Mouse (Mus musculus) lung, embryonic 15.5 days (tissue): Measurements from ENCODE around the gene Nr1i3. TPM values are rescaled to one million over a fixed set of nuclear protein-coding genes. Genes with fewer than 3 reads are reported as not detected.
"Not testable (repeated sequence)": the region's sequence is repeated elsewhere in the genome, so short reads cannot be mapped to it uniquely, and the experiment has no call there.

Experiments used
- ATAC-seq: fragments of 200-750 bp; cut with Nextera tagmentation; 2 replicates; pipeline ENCODE4 v1.8.0; 2017; ENCODE audit warnings: moderate number of reproducible peaks, borderline replicate concordance; ENCODE audit not compliant: low FRiP score, low TSS enrichment; ENCODE audit errors: extremely low read depth
- H3K27ac ChIP-seq: fragments of 300-500 bp; sonication (generic); 2 replicates; pipeline ENCODE4 v1.5.1; 2015; ENCODE audit warnings: moderate library complexity, mild to moderate bottlenecking, inconsistent platforms
- H3K27me3 ChIP-seq: fragments of 300-500 bp; sonication (generic); 2 replicates; pipeline ENCODE4 v1.6.1; 2015; ENCODE audit warnings: inconsistent platforms
- H3K36me3 ChIP-seq: fragments of 300-500 bp; sonication (generic); 2 replicates; pipeline ENCODE4 v1.6.1; 2015; ENCODE audit warnings: inconsistent platforms
- H3K4me1 ChIP-seq: fragments of 300-500 bp; sonication (generic); 2 replicates; pipeline ENCODE4 v1.6.1; 2015; ENCODE audit warnings: inconsistent platforms
- H3K4me2 ChIP-seq: fragments of 300-500 bp; sonication (generic); 2 replicates; pipeline ENCODE4 v1.6.1; 2015; ENCODE audit warnings: inconsistent platforms, mild to moderate bottlenecking, moderate library complexity
- H3K4me3 ChIP-seq: fragments of 300-500 bp; sonication (generic); 2 replicates; pipeline ENCODE4 v1.5.1; 2015; ENCODE audit warnings: mild to moderate bottlenecking, inconsistent platforms
- H3K9ac ChIP-seq: fragments of 300-500 bp; sonication (generic); 2 replicates; pipeline ENCODE4 v1.6.1; 2015; ENCODE audit warnings: inconsistent platforms
- H3K9me3 ChIP-seq: fragments of 300-500 bp; sonication (generic); 2 replicates; pipeline ENCODE4 v1.6.1; 2016; ENCODE audit warnings: inconsistent platforms
- WGBS: fragments of 180-500 bp; shearing (Covaris S2); methylation state at CpG from one replicate; pipeline ENCODE4 v1.1.7; 2015; 5-methylcytosine and 5-hydroxymethylcytosine counted together
- polyA plus RNA-seq: library from polyadenylated mRNA; unstranded; fragments of >200 nt; fragmentation: Nextera tagmentation; extraction: Ambion mirVana; gene quantifications from 2 replicates; pipeline ENCODE4 v1.2.1, GENCODE M21; 2015

Nr1i3 gene
- polyA plus RNA-seq, 1 experiment from 2014 or later: 0.20 TPM

- ATAC-seq: no peak
Measured at GRCm38 (mm10) chr1:171235791-171236190, 22.0 kb downstream of the Nr1i3 start.

GRCm38 (mm10) chr1:171237438-171237837 lies 23.7 kb downstream of the Nr1i3 start:
- Histone ChIP-seq H3K27me3 (no peaks in the 10 kb centered on the region), H3K4me1 (no peaks in the 10 kb centered on the region), H3K4me3 (no peak overlapping the region), H3K9me3 (no peaks in the 10 kb centered on the region), H3K27ac (no peak overlapping the region), H3K9ac (no peak overlapping the region), H3K36me3 (peaks cover 82% of the 10 kb centered on the region), H3K4me2 (no peak overlapping the region)
- ATAC-seq: no peak
- WGBS: 66% methylated on average over 6 of the region's 6 CpGs

More at GRCm38 (mm10) chr1:171235791-171236190, 22.0 kb downstream of the Nr1i3 start:
- WGBS: 77% methylated on average over 4 of the region's 4 CpGs
- Histone ChIP-seq H3K4me3 (no peak overlapping the region), H3K9me3 (no peaks in the 10 kb centered on the region), H3K27me3 (no peaks in the 10 kb centered on the region), H3K27ac (no peak overlapping the region), H3K4me2 (no peak overlapping the region), H3K36me3 (peaks cover 68% of the 10 kb centered on the region), H3K4me1 (no peaks in the 10 kb centered on the region), H3K9ac (no peak overlapping the region)

GRCm38 (mm10) chr1:171238463-171238862 lies 24.7 kb downstream of the Nr1i3 start:
- Histone ChIP-seq H3K9me3 (no peaks in the 10 kb centered on the region), H3K27me3 (no peaks in the 10 kb centered on the region), H3K36me3 (peaks cover 92% of the 10 kb centered on the region), H3K9ac (no peak overlapping the region), H3K4me2 (no peak overlapping the region), H3K4me3 (no peak overlapping the region), H3K27ac (no peak overlapping the region), H3K4me1 (no peaks in the 10 kb centered on the region)
- ATAC-seq: no peak
- 67% methylated on average over 14 of the region's 14 CpGs for WGBS

GRCm38 (mm10) chr1:171239992-171240744 lies 26.4 kb downstream of the Nr1i3 start:
- 63% methylated on average over 15 of the region's 15 CpGs for WGBS

GRCm38 (mm10) chr1:171240911-171241310 lies 27.1 kb downstream of the Nr1i3 start:
- Histone ChIP-seq H3K9me3 (no peaks in the 10 kb centered on the region), H3K9ac (no peak overlapping the region), H3K4me1 (peaks cover 7% of the 10 kb centered on the region), H3K4me2 (no peak overlapping the region), H3K27me3 (no peaks in the 10 kb centered on the region), H3K36me3 (peaks cover 83% of the 10 kb centered on the region), H3K27ac (no peak overlapping the region), H3K4me3 (no peak overlapping the region)
- WGBS: 88% methylated on average over 10 of the region's 10 CpGs
- no peak for ATAC-seq

More at GRCm38 (mm10) chr1:171239992-171240744, 26.4 kb downstream of the Nr1i3 start:
- no peaks in the 10 kb centered on the region for H3K27me3 ChIP-seq
- no peak for ATAC-seq
- H3K36me3 ChIP-seq: peaks cover 90% of the 10 kb centered on the region
- no peak overlapping the region for H3K4me2 ChIP-seq
- no peak overlapping the region for H3K27ac ChIP-seq
- no peak overlapping the region for H3K4me3 ChIP-seq
- no peaks in the 10 kb centered on the region for H3K4me1 ChIP-seq
- H3K9ac ChIP-seq: no peak overlapping the region
- no peaks in the 10 kb centered on the region for H3K9me3 ChIP-seq

GRCm38 (mm10) chr1:171241952-171242351 lies 28.2 kb downstream of the Nr1i3 start:
- not testable (repeated sequence) for H3K4me3 ChIP-seq, H3K27ac ChIP-seq, ATAC-seq, H3K27me3 ChIP-seq, H3K9ac ChIP-seq, H3K4me2 ChIP-seq, H3K9me3 ChIP-seq
- 83% methylated on average over 12 of the region's 12 CpGs for WGBS
- peaks cover 13% of the 10 kb centered on the region for H3K4me1 ChIP-seq
- peaks cover 73% of the 10 kb centered on the region for H3K36me3 ChIP-seq

GRCm38 (mm10) chr1:171245353-171245752 lies 31.6 kb downstream of the Nr1i3 start:
- Histone ChIP-seq H3K27ac (no peak overlapping the region), H3K4me2 (0 out of 2 replicates have a peak overlapping the region, but pooled peaks have one; percentile 75), H3K4me3 (no peak overlapping the region), H3K27me3 (no peaks in the 10 kb centered on the region), H3K4me1 (peaks cover 41% of the 10 kb centered on the region), H3K36me3 (peaks cover 42% of the 10 kb centered on the region), H3K9ac (no peak overlapping the region), H3K9me3 (no peaks in the 10 kb centered on the region)
- whole genome bisulfite sequencing: 76% methylated on average over 8 of the region's 8 CpGs
- no peak for ATAC-seq

- peak overlapping the region; percentile 96 for H3K27ac ChIP-seq
- H3K27me3 ChIP-seq: 0 out of 2 replicates have a peak, but pooled peaks cover 4% of the 10 kb centered on the region
- peaks cover 27% of the 10 kb centered on the region; the same call in 1 of the 2 replicates for H3K36me3 ChIP-seq
- ATAC-seq: peak; percentile 86
- under 1% methylated on average over 41 of the region's 41 CpGs for WGBS
- H3K4me3 ChIP-seq: peak overlapping the region; percentile 84
- peak overlapping the region; percentile 75 for H3K4me2 ChIP-seq
- H3K4me1 ChIP-seq: peaks cover 56% of the 10 kb centered on the region
- H3K9me3 ChIP-seq: no peaks in the 10 kb centered on the region
- H3K9ac ChIP-seq: peak overlapping the region; percentile 85
Measured at GRCm38 (mm10) chr1:171246709-171247452, 33.1 kb downstream of the Nr1i3 start.

GRCm38 (mm10) chr1:171247453-171247841 lies 33.7 kb downstream of the Nr1i3 start:
- no peaks in the 10 kb centered on the region for H3K9me3 ChIP-seq
- 0 out of 2 replicates have a peak, but pooled peaks have one; percentile 6 for ATAC-seq
- peak overlapping the region; percentile 48 for H3K9ac ChIP-seq
- H3K4me2 ChIP-seq: peak overlapping the region; percentile 71
- peaks cover 24% of the 10 kb centered on the region; the same call in 1 of the 2 replicates for H3K36me3 ChIP-seq
- 0 out of 2 replicates have a peak, but pooled peaks cover 4% of the 10 kb centered on the region for H3K27me3 ChIP-seq
- WGBS: 7% methylated on average over 13 of the region's 13 CpGs
- H3K4me3 ChIP-seq: peak overlapping the region; percentile 84
- peak overlapping the region; percentile 96 for H3K27ac ChIP-seq
- peaks cover 61% of the 10 kb centered on the region for H3K4me1 ChIP-seq

- WGBS: 28% methylated on average over 4 of the region's 4 CpGs
- H3K36me3 ChIP-seq: peaks cover 19% of the 10 kb centered on the region; the same call in 1 of the 2 replicates
- 0 out of 2 replicates have a peak overlapping the region, but pooled peaks have one; percentile 48 for H3K9ac ChIP-seq
- 0 out of 2 replicates have a peak, but pooled peaks cover 4% of the 10 kb centered on the region for H3K27me3 ChIP-seq
- no peaks in the 10 kb centered on the region for H3K9me3 ChIP-seq
- peak overlapping the region; percentile 96 for H3K27ac ChIP-seq
- H3K4me2 ChIP-seq: peak overlapping the region; percentile 71
- H3K4me1 ChIP-seq: peaks cover 66% of the 10 kb centered on the region
- ATAC-seq: no peak
- H3K4me3 ChIP-seq: peak overlapping the region; percentile 84
Measured at GRCm38 (mm10) chr1:171247916-171248315, 34.1 kb downstream of the Nr1i3 start.

- H3K9me3 ChIP-seq: no peaks in the 10 kb centered on the region
- peaks cover 12% of the 10 kb centered on the region; the same call in 1 of the 2 replicates for H3K36me3 ChIP-seq
- H3K4me1 ChIP-seq: peaks cover 66% of the 10 kb centered on the region
- peak overlapping the region; percentile 96 for H3K27ac ChIP-seq
- H3K4me3 ChIP-seq: no peak overlapping the region
- WGBS: 57% methylated on average over 3 of the region's 3 CpGs
- 0 out of 2 replicates have a peak, but pooled peaks cover 4% of the 10 kb centered on the region for H3K27me3 ChIP-seq
- ATAC-seq: no peak; the same call in 1 of the 2 replicates
- no peak overlapping the region for H3K9ac ChIP-seq
- peak overlapping the region; percentile 23 for H3K4me2 ChIP-seq
Measured at GRCm38 (mm10) chr1:171248386-171249226, 34.8 kb downstream of the Nr1i3 start.
